Mouse (Mus musculus) liver, embryonic 11.5 days (tissue): ENCODE data around the gene Slc25a19. TPM values are rescaled to one million over a fixed set of nuclear protein-coding genes. Genes with fewer than 3 reads are reported as not detected.

Experiments
- ATAC-seq: fragments of 200-750 bp; cut with Nextera tagmentation; replicated peaks from 2 replicates; pipeline ENCODE4 v1.8.0; 2017; ENCODE audit warnings: moderate number of reproducible peaks, mild to moderate bottlenecking, moderate TSS enrichment, moderate library complexity; ENCODE audit not compliant: low FRiP score
- DNase-seq: peaks from one replicate; pipeline ENCODE4 v3.0.0-alpha.2; 2017; ENCODE audit warnings: low spot score
- H3K27ac ChIP-seq: fragments of 300-500 bp; sonication (generic); 2 replicates; pipeline ENCODE4 v1.5.1; 2014; ENCODE audit warnings: mild to moderate bottlenecking, low read depth, low read length, control low read depth
- H3K27me3 ChIP-seq: fragments of 300-500 bp; sonication (generic); replicated peaks from 2 replicates; pipeline ENCODE4 v1.6.1; 2014; ENCODE audit warnings: low read length, mixed read lengths; ENCODE audit not compliant: control insufficient read depth, insufficient read depth
- H3K36me3 ChIP-seq: fragments of 300-500 bp; sonication (generic); 2 replicates; pipeline ENCODE4 v1.6.1; 2014; ENCODE audit warnings: mild to moderate bottlenecking, low read length, moderate library complexity, mixed read lengths; ENCODE audit not compliant: control insufficient read depth, insufficient read depth
- H3K4me1 ChIP-seq: fragments of 300-500 bp; sonication (generic); replicated peaks from 2 replicates; pipeline ENCODE4 v1.6.1; 2014; ENCODE audit warnings: low read length, mixed read lengths; ENCODE audit not compliant: control insufficient read depth, insufficient read depth
- H3K4me2 ChIP-seq: fragments of 300-500 bp; sonication (generic); 2 replicates; pipeline ENCODE4 v1.6.1; 2014; ENCODE audit warnings: mild to moderate bottlenecking, control low read depth, moderate library complexity
- H3K4me3 ChIP-seq: fragments of 300-500 bp; sonication (generic); 2 replicates; pipeline ENCODE4 v1.5.1; 2014; ENCODE audit warnings: low read depth, low read length, control low read depth
- H3K9ac ChIP-seq: fragments of 300-500 bp; sonication (generic); 2 replicates; pipeline ENCODE4 v1.6.1; 2014; ENCODE audit warnings: low read depth, low read length, control low read depth
- H3K9me3 ChIP-seq: fragments of 300-500 bp; sonication (generic); 2 replicates; pipeline ENCODE4 v1.6.1; 2016; ENCODE audit warnings: low read length, inconsistent platforms, mixed read lengths; ENCODE audit not compliant: control insufficient read depth
- WGBS: fragments of 180-500 bp; shearing (Covaris S2); extraction: QIAGEN DNeasy Blood & Tissue Kit; methylation state at CpG from one replicate; pipeline ENCODE4 v1.1.7; 2014; 5-methylcytosine and 5-hydroxymethylcytosine counted together
- polyA plus RNA-seq: library from polyadenylated mRNA; unstranded; fragments of >200 nt; fragmentation: Nextera tagmentation; extraction: Ambion mirVana; gene quantifications from 2 replicates; pipeline ENCODE4 v1.2.1, GENCODE M21; 2014

Gene Slc25a19
- polyA plus RNA-seq, 1 experiment from 2014 or later, result 30.9 TPM

GRCm38 (mm10) chr11:115612410-115613137, 15.5 kb downstream of the Slc25a19 start, which contains the start of gene Mif4gd:
Mif4gd (minus strand) TSS chr11:115612969.
- peak; percentile 86 for ATAC-seq

GRCm38 (mm10) chr11:115612059-115612409, 16.1 kb downstream of the Slc25a19 start:
- Histone ChIP-seq H3K9me3 (no peaks in the 10 kb centered on the region), H3K4me3 (peak overlapping the region; percentile 78), H3K27me3 (no peaks in the 10 kb centered on the region), H3K4me2 (peak overlapping the region; percentile 86), H3K27ac (peak overlapping the region; percentile 98), H3K9ac (peak overlapping the region; percentile 81), H3K4me1 (peaks cover 17% of the 10 kb centered on the region), H3K36me3 (peaks cover 29% of the 10 kb centered on the region)
- 1% methylated on average over 13 of the region's 13 CpGs for WGBS
- DNase-seq (peak; percentile 61), ATAC-seq (0 out of 2 replicates have a peak, but pooled peaks have one; percentile 24)

More at GRCm38 (mm10) chr11:115612410-115613137, 15.5 kb downstream of the Slc25a19 start, which contains the start of gene Mif4gd:
- WGBS, result under 1% methylated on average over 70 of the region's 80 CpGs
- peaks cover 17% of the 10 kb centered on the region for H3K4me1 ChIP-seq
- no peaks in the 10 kb centered on the region for H3K27me3 ChIP-seq
- peak within 1 kb of the TSS; percentile 78 for H3K4me3 ChIP-seq
- H3K36me3 ChIP-seq, result peaks cover 24% of the 10 kb centered on the region
- H3K9me3 ChIP-seq, result no peaks in the 10 kb centered on the region
- H3K9ac ChIP-seq, result peak within 1 kb of the TSS; percentile 81
- peak within 1 kb of the TSS; percentile 86 for H3K4me2 ChIP-seq
- H3K27ac ChIP-seq, result peak within 1 kb of the TSS; percentile 98
- DNase-seq, result peak; percentile 97

- Histone ChIP-seq H3K4me1 (peaks cover 17% of the 10 kb centered on the region), H3K36me3 (peaks cover 36% of the 10 kb centered on the region), H3K4me2 (peak overlapping the region; percentile 86), H3K27ac (no peak overlapping the region), H3K27me3 (no peaks in the 10 kb centered on the region), H3K4me3 (peak overlapping the region; percentile 78; the same call in 1 of the 2 replicates), H3K9me3 (no peaks in the 10 kb centered on the region), H3K9ac (peak overlapping the region; percentile 5; the same call in 1 of the 2 replicates)
- 77% methylated on average over 6 of the region's 6 CpGs for whole genome bisulfite sequencing
- DNase-seq, result no peak
- no peak for ATAC-seq
These were observed 16.9 kb downstream of the Slc25a19 start for GRCm38 (mm10) chr11:115611173-115611572.

- Histone ChIP-seq H3K4me1 (peaks cover 26% of the 10 kb centered on the region), H3K27ac (no peak overlapping the region)
- 79% methylated on average over 3 of the region's 3 CpGs for WGBS
These were observed 18.5 kb downstream of the Slc25a19 start for GRCm38 (mm10) chr11:115609576-115609975.

GRCm38 (mm10) chr11:115608421-115609399, 19.4 kb downstream of the Slc25a19 start:
- WGBS, result 81% methylated on average over 23 of the region's 23 CpGs
- no peak for ATAC-seq
- H3K36me3 ChIP-seq, result peaks cover 36% of the 10 kb centered on the region

More at GRCm38 (mm10) chr11:115609576-115609975, 18.5 kb downstream of the Slc25a19 start:
- Histone ChIP-seq H3K9me3 (no peaks in the 10 kb centered on the region), H3K9ac (no peak overlapping the region), H3K27me3 (no peaks in the 10 kb centered on the region), H3K4me2 (no peak overlapping the region), H3K36me3 (peaks cover 37% of the 10 kb centered on the region), H3K4me3 (no peak overlapping the region)
- ATAC-seq (no peak), DNase-seq (no peak)

GRCm38 (mm10) chr11:115606733-115607132, 21.4 kb downstream of the Slc25a19 start:
- WGBS, result 93% methylated on average over 18 of the region's 18 CpGs
- peaks cover 36% of the 10 kb centered on the region for H3K36me3 ChIP-seq
- H3K4me2 ChIP-seq, result no peak overlapping the region
- no peaks in the 10 kb centered on the region for H3K27me3 ChIP-seq
- DNase-seq (no peak), ATAC-seq (no peak)
- peaks cover 24% of the 10 kb centered on the region for H3K4me1 ChIP-seq
- no peaks in the 10 kb centered on the region for H3K9me3 ChIP-seq
- H3K4me3 ChIP-seq, result no peak overlapping the region
- no peak overlapping the region for H3K27ac ChIP-seq
- H3K9ac ChIP-seq, result no peak overlapping the region

More at GRCm38 (mm10) chr11:115608421-115609399, 19.4 kb downstream of the Slc25a19 start:
- Histone ChIP-seq H3K4me1 (peaks cover 20% of the 10 kb centered on the region), H3K4me2 (no peak overlapping the region), H3K27ac (no peak overlapping the region), H3K9me3 (no peaks in the 10 kb centered on the region), H3K4me3 (no peak overlapping the region), H3K27me3 (no peaks in the 10 kb centered on the region), H3K9ac (no peak overlapping the region)
- DNase-seq, result no peak

- Histone ChIP-seq H3K27ac (peak overlapping the region; percentile 85), H3K27me3 (no peaks in the 10 kb centered on the region), H3K36me3 (peaks cover 35% of the 10 kb centered on the region), H3K9me3 (no peaks in the 10 kb centered on the region), H3K4me1 (peaks cover 35% of the 10 kb centered on the region), H3K9ac (peak overlapping the region; percentile 92), H3K4me3 (peak overlapping the region; percentile 98), H3K4me2 (peak overlapping the region; percentile 73)
- DNase-seq (peak; percentile 56), ATAC-seq (peak; percentile 29)
- under 1% methylated on average over 26 of the region's 26 CpGs for whole genome bisulfite sequencing
These were observed 23.8 kb downstream of the Slc25a19 start for GRCm38 (mm10) chr11:115604304-115604696.
